Mouse (Mus musculus): ENCODE measurements around the gene Eppin. TPM values are rescaled to one million over a fixed set of nuclear protein-coding genes. Genes with fewer than 3 reads are reported as not detected.

Gene Eppin
- polyA plus RNA-seq, 1 experiment from 2014 or later = not detected

Other genes starting within 250 kb of the Eppin start
- 22.6 and 26.6 TPM in 2 replicates for gene Slpi, start 204.5 kb downstream of the Eppin start, polyA plus RNA-seq (2015; fragmentation: Nextera tagmentation; extraction: Ambion mirVana)
- gene Rbpjl, start 190.5 kb downstream of the Eppin start, polyA plus RNA-seq (2015; fragmentation: Nextera tagmentation; extraction: Ambion mirVana) = 0.14 and 0.89 TPM in 2 replicates
- gene Matn4, start 188.4 kb downstream of the Eppin start, polyA plus RNA-seq (2015; fragmentation: Nextera tagmentation; extraction: Ambion mirVana) = 0.09 and 0.12 TPM in 2 replicates
- 70.1 and 72.5 TPM in 2 replicates for gene Sdc4, start 149.7 kb downstream of the Eppin start, polyA plus RNA-seq (2015; fragmentation: Nextera tagmentation; extraction: Ambion mirVana)
- gene Sys1, start 136.6 kb downstream of the Eppin start, polyA plus RNA-seq (2015; fragmentation: Nextera tagmentation; extraction: Ambion mirVana) = 24.5 and 24.8 TPM in 2 replicates
- 4.6 and 5.6 TPM in 2 replicates for gene Gm20458, start 132.6 kb downstream of the Eppin start, polyA plus RNA-seq (2015; fragmentation: Nextera tagmentation; extraction: Ambion mirVana)
- gene Trp53tg5, start 119.9 kb downstream of the Eppin start, polyA plus RNA-seq (2015; fragmentation: Nextera tagmentation; extraction: Ambion mirVana) = not detected in 2 replicates
- gene Dbndd2, start 107.5 kb downstream of the Eppin start, polyA plus RNA-seq (2015; fragmentation: Nextera tagmentation; extraction: Ambion mirVana) = 1.5 and 2.7 TPM in 2 replicates
- 20.8 and 24.0 TPM in 2 replicates for gene Pigt, start 96.1 kb downstream of the Eppin start, polyA plus RNA-seq (2015; fragmentation: Nextera tagmentation; extraction: Ambion mirVana)
- gene Wfdc2, start 31.2 kb downstream of the Eppin start, polyA plus RNA-seq (2015; fragmentation: Nextera tagmentation; extraction: Ambion mirVana) = 0.76 and 1.7 TPM in 2 replicates
- not detected in 2 replicates for gene Spint3, start 20.1 kb downstream of the Eppin start, polyA plus RNA-seq (2015; fragmentation: Nextera tagmentation; extraction: Ambion mirVana)
- 0.21 TPM in 1 of 2 replicates, not detected in the other for gene Wfdc6a, start 8.1 kb downstream of the Eppin start, polyA plus RNA-seq (2015; fragmentation: Nextera tagmentation; extraction: Ambion mirVana)
- gene Wfdc6b, start 19.9 kb upstream of the Eppin start, polyA plus RNA-seq (2015; fragmentation: Nextera tagmentation; extraction: Ambion mirVana) = not detected in 2 replicates
- not detected in 2 replicates for gene Wfdc8, start 20.0 kb upstream of the Eppin start, polyA plus RNA-seq (2015; fragmentation: Nextera tagmentation; extraction: Ambion mirVana)
- gene Wfdc16, start 45.2 kb upstream of the Eppin start, polyA plus RNA-seq (2015; fragmentation: Nextera tagmentation; extraction: Ambion mirVana) = not detected in 2 replicates
- gene Wfdc10, start 62.5 kb upstream of the Eppin start, polyA plus RNA-seq (2015; fragmentation: Nextera tagmentation; extraction: Ambion mirVana) = not detected in 2 replicates
- gene Wfdc9, start 63.0 kb upstream of the Eppin start, polyA plus RNA-seq (2015; fragmentation: Nextera tagmentation; extraction: Ambion mirVana) = not detected in 2 replicates
- gene Wfdc11, start 80.5 kb upstream of the Eppin start, polyA plus RNA-seq (2015; fragmentation: Nextera tagmentation; extraction: Ambion mirVana) = not detected in 2 replicates
- gene Wfdc13, start 91.5 kb upstream of the Eppin start, polyA plus RNA-seq (2015; fragmentation: Nextera tagmentation; extraction: Ambion mirVana) = not detected in 2 replicates
- not detected in 2 replicates for gene Spint4, start 104.9 kb upstream of the Eppin start, polyA plus RNA-seq (2015; fragmentation: Nextera tagmentation; extraction: Ambion mirVana)
- gene Spint5, start 121.7 kb upstream of the Eppin start, polyA plus RNA-seq (2015; fragmentation: Nextera tagmentation; extraction: Ambion mirVana) = not detected in 2 replicates
- 1.5 and 1.7 TPM in 2 replicates for gene Wfdc3, start 152.3 kb upstream of the Eppin start, polyA plus RNA-seq (2015; fragmentation: Nextera tagmentation; extraction: Ambion mirVana)
- gene Dnttip1, start 152.4 kb upstream of the Eppin start, polyA plus RNA-seq (2015; fragmentation: Nextera tagmentation; extraction: Ambion mirVana) = 40.1 and 43.1 TPM in 2 replicates
- 632 and 661 TPM in 2 replicates for gene Ube2c, start 176.3 kb upstream of the Eppin start, polyA plus RNA-seq (2015; fragmentation: Nextera tagmentation; extraction: Ambion mirVana)
- gene Tnnc2, start 186.4 kb upstream of the Eppin start, polyA plus RNA-seq (2015; fragmentation: Nextera tagmentation; extraction: Ambion mirVana) = 29.4 and 67.5 TPM in 2 replicates
- gene Snx21, start 192.2 kb upstream of the Eppin start, polyA plus RNA-seq (2015; fragmentation: Nextera tagmentation; extraction: Ambion mirVana) = 9.4 and 12.1 TPM in 2 replicates
- gene Acot8, start 211.3 kb upstream of the Eppin start, polyA plus RNA-seq (2015; fragmentation: Nextera tagmentation; extraction: Ambion mirVana) = 19.8 and 20.6 TPM in 2 replicates
- gene Zswim3, start 211.5 kb upstream of the Eppin start, polyA plus RNA-seq (2015; fragmentation: Nextera tagmentation; extraction: Ambion mirVana) = 4.3 TPM in 2 replicates
- gene Zswim1, start 229.1 kb upstream of the Eppin start, polyA plus RNA-seq (2015; fragmentation: Nextera tagmentation; extraction: Ambion mirVana) = 3.4 and 4.1 TPM in 2 replicates
- gene Spata25, start 234.9 kb upstream of the Eppin start, polyA plus RNA-seq (2015; fragmentation: Nextera tagmentation; extraction: Ambion mirVana) = not detected in 2 replicates
- 90.7 and 92.5 TPM in 2 replicates for gene Ctsa, start 239.3 kb upstream of the Eppin start, polyA plus RNA-seq (2015; fragmentation: Nextera tagmentation; extraction: Ambion mirVana)
- gene Neurl2, start 239.9 kb upstream of the Eppin start, polyA plus RNA-seq (2015; fragmentation: Nextera tagmentation; extraction: Ambion mirVana) = 1.7 and 2.5 TPM in 2 replicates